Mouse (Mus musculus) neural tube, embryonic 11.5 days (tissue): ENCODE data around the gene Iqce. TPM values are rescaled to one million over a fixed set of nuclear protein-coding genes. Genes with fewer than 3 reads are reported as not detected.
A peak's percentile ranks its signal among the peaks of the same experiment; 100 is the strongest.

Source experiments
- ATAC-seq: fragments of 200-750 bp; cut with Nextera tagmentation; 2 replicates; pipeline ENCODE4 v1.8.0; 2017; ENCODE audit warnings: moderate number of reproducible peaks, mild to moderate bottlenecking, moderate TSS enrichment, moderate library complexity; ENCODE audit not compliant: insufficient read depth, low FRiP score, low TSS enrichment
- DNase-seq: peaks from one replicate; pipeline ENCODE4 v3.0.0-alpha.2; 2015; ENCODE audit warnings: low spot score
- H3K27ac ChIP-seq: fragments of 300-500 bp; sonication (generic); 2 replicates; pipeline ENCODE4 v1.5.1; 2014; ENCODE audit warnings: low read depth, mild to moderate bottlenecking, low read length
- H3K27me3 ChIP-seq: fragments of 300-500 bp; sonication (generic); 2 replicates; pipeline ENCODE4 v1.6.1; 2014; ENCODE audit warnings: mild to moderate bottlenecking, low read length, mixed read lengths; ENCODE audit not compliant: control insufficient read depth, insufficient read depth
- H3K36me3 ChIP-seq: fragments of 300-500 bp; sonication (generic); 2 replicates; pipeline ENCODE4 v1.6.1; 2014; ENCODE audit warnings: mild to moderate bottlenecking, low read length, moderate library complexity, mixed read lengths; ENCODE audit not compliant: control insufficient read depth, insufficient read depth
- H3K4me1 ChIP-seq: fragments of 300-500 bp; sonication (generic); 2 replicates; pipeline ENCODE4 v1.6.1; 2014; ENCODE audit warnings: low read length, mixed read lengths; ENCODE audit not compliant: control insufficient read depth, insufficient read depth
- H3K4me2 ChIP-seq: fragments of 300-500 bp; sonication (generic); 2 replicates; pipeline ENCODE4 v1.6.1; 2014; ENCODE audit warnings: low read depth, mild to moderate bottlenecking, moderate library complexity
- H3K4me3 ChIP-seq: fragments of 300-500 bp; sonication (generic); 2 replicates; pipeline ENCODE4 v1.5.1; 2014; ENCODE audit warnings: low read depth, low read length
- H3K9ac ChIP-seq: fragments of 300-500 bp; sonication (generic); 2 replicates; pipeline ENCODE4 v1.6.1; 2014; ENCODE audit warnings: mild to moderate bottlenecking, low read length
- H3K9me3 ChIP-seq: fragments of 300-500 bp; sonication (generic); 2 replicates; pipeline ENCODE4 v1.6.1; 2016; ENCODE audit warnings: low read length; ENCODE audit not compliant: control insufficient read depth
- WGBS: fragments of 180-500 bp; shearing (Covaris S2); extraction: QIAGEN DNeasy Blood & Tissue Kit; methylation state at CpG from one replicate; pipeline ENCODE4 v1.1.7; 2014; 5-methylcytosine and 5-hydroxymethylcytosine counted together
- polyA plus RNA-seq: library from polyadenylated mRNA; unstranded; fragments of >200 nt; fragmentation: Nextera tagmentation; extraction: Ambion mirVana; gene quantifications from 2 replicates; pipeline ENCODE4 v1.2.1, GENCODE M21; 2014

The Iqce gene
- polyA plus RNA-seq, 1 experiment from 2014 or later, result 18.3 TPM

- no peak overlapping the region for H3K27ac ChIP-seq
- H3K9ac ChIP-seq, result no peak overlapping the region
- peaks cover 19% of the 10 kb centered on the region for H3K36me3 ChIP-seq
- WGBS, result 22% methylated on average over 6 of the region's 6 CpGs
- no peak overlapping the region for H3K4me2 ChIP-seq
- no peaks in the 10 kb centered on the region for H3K9me3 ChIP-seq
- DNase-seq (peak; percentile 89), ATAC-seq (peak; percentile 49; the same call in 1 of the 2 replicates)
- H3K27me3 ChIP-seq, result no peaks in the 10 kb centered on the region
- no peak overlapping the region for H3K4me3 ChIP-seq
- no peaks in the 10 kb centered on the region for H3K4me1 ChIP-seq
Observed at GRCm38 (mm10) chr5:140619151-140619771, 82.9 kb downstream of the Iqce start.

GRCm38 (mm10) chr5:140617714-140618113, 84.5 kb downstream of the Iqce start:
- WGBS, result 78% methylated on average over 5 of the region's 5 CpGs
- H3K27ac ChIP-seq, result no peak overlapping the region
- peak; percentile 45 for DNase-seq

GRCm38 (mm10) chr5:140616691-140617090, 85.5 kb downstream of the Iqce start:
- WGBS, result 81% methylated on average over 9 of the region's 9 CpGs
- DNase-seq, result no peak
- H3K27me3 ChIP-seq, result no peaks in the 10 kb centered on the region
- H3K27ac ChIP-seq, result no peak overlapping the region
- no peaks in the 10 kb centered on the region for H3K9me3 ChIP-seq
- H3K4me2 ChIP-seq, result no peak overlapping the region
- H3K9ac ChIP-seq, result no peak overlapping the region
- peaks cover 10% of the 10 kb centered on the region for H3K4me1 ChIP-seq
- H3K36me3 ChIP-seq, result peaks cover 5% of the 10 kb centered on the region
- H3K4me3 ChIP-seq, result no peak overlapping the region
- ATAC-seq, result no peak

More at GRCm38 (mm10) chr5:140617714-140618113, 84.5 kb downstream of the Iqce start:
- ATAC-seq, result no peak
- Histone ChIP-seq H3K4me3 (no peak overlapping the region), H3K4me2 (no peak overlapping the region), H3K36me3 (peaks cover 10% of the 10 kb centered on the region), H3K4me1 (no peaks in the 10 kb centered on the region; the same call in 1 of the 2 replicates), H3K27me3 (no peaks in the 10 kb centered on the region), H3K9me3 (no peaks in the 10 kb centered on the region), H3K9ac (no peak overlapping the region)

- peaks cover 15% of the 10 kb centered on the region for H3K4me1 ChIP-seq
- H3K27ac ChIP-seq, result 0 out of 2 replicates have a peak overlapping the region, but pooled peaks have one; percentile 34
- H3K27me3 ChIP-seq, result no peaks in the 10 kb centered on the region
- H3K9me3 ChIP-seq, result no peaks in the 10 kb centered on the region
- DNase-seq (no peak), ATAC-seq (no peak)
- 82% methylated on average over 6 of the region's 6 CpGs for WGBS
- no peak overlapping the region for H3K4me2 ChIP-seq
- peaks cover 2% of the 10 kb centered on the region for H3K36me3 ChIP-seq
- no peak overlapping the region for H3K4me3 ChIP-seq
- no peak overlapping the region for H3K9ac ChIP-seq
Observed at GRCm38 (mm10) chr5:140616110-140616503, 86.1 kb downstream of the Iqce start.

GRCm38 (mm10) chr5:140615321-140616109, 86.7 kb downstream of the Iqce start:
- Histone ChIP-seq H3K4me3 (no peak overlapping the region), H3K9ac (no peak overlapping the region), H3K9me3 (no peaks in the 10 kb centered on the region), H3K27me3 (no peaks in the 10 kb centered on the region), H3K36me3 (peaks cover 2% of the 10 kb centered on the region), H3K4me1 (peaks cover 21% of the 10 kb centered on the region), H3K4me2 (no peak overlapping the region), H3K27ac (0 out of 2 replicates have a peak overlapping the region, but pooled peaks have one; percentile 34)
- DNase-seq (no peak), ATAC-seq (no peak)
- WGBS, result 85% methylated on average over 10 of the region's 10 CpGs

- peaks cover 25% of the 10 kb centered on the region for H3K4me1 ChIP-seq
- H3K9me3 ChIP-seq, result no peaks in the 10 kb centered on the region
- H3K27me3 ChIP-seq, result no peaks in the 10 kb centered on the region
- no peak overlapping the region for H3K27ac ChIP-seq
- no peak for ATAC-seq
- no peak overlapping the region for H3K4me2 ChIP-seq
- WGBS, result 89% methylated on average over 4 of the region's 4 CpGs
- H3K4me3 ChIP-seq, result no peak overlapping the region
- peaks cover 2% of the 10 kb centered on the region for H3K36me3 ChIP-seq
- no peak overlapping the region for H3K9ac ChIP-seq
- no peak for DNase-seq
Observed at GRCm38 (mm10) chr5:140614837-140615236, 87.3 kb downstream of the Iqce start.

DNA sequence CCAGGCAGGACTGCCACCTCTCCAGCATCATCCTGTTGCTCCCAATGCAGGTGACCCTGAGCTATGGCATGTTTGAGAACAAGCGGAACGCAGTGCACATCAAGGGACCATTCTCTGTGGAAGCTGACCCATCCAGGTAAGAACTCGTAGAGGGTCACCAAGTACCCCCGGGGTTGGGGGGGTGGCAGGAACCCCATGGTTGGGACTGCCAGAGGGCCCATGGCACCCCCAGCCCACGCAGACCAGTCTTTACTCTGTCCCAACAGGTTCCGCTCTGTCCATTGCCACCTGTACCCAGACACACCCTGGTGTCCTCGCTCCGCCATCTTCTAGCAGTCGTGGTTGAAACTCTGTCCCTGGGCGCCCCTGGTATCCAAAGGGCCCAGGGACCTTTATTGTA, 88.0 kb downstream of the Iqce start:
- no peak for DNase-seq
- Histone ChIP-seq H3K4me3 (no peak overlapping the region), H3K4me1 (peaks cover 29% of the 10 kb centered on the region), H3K36me3 (peaks cover 2% of the 10 kb centered on the region), H3K4me2 (no peak overlapping the region), H3K9me3 (no peaks in the 10 kb centered on the region), H3K9ac (no peak overlapping the region), H3K27ac (no peak overlapping the region), H3K27me3 (no peaks in the 10 kb centered on the region)
- WGBS, result 96% methylated on average over 10 of the region's 10 CpGs
- ATAC-seq, result no peak

- peak overlapping the region; percentile 81 for H3K4me2 ChIP-seq
- H3K4me3 ChIP-seq, result peak overlapping the region; percentile 68
- peak overlapping the region; percentile 98 for H3K27ac ChIP-seq
- peaks cover 2% of the 10 kb centered on the region for H3K36me3 ChIP-seq
- WGBS, result 35% methylated on average over 18 of the region's 18 CpGs
- DNase-seq (no peak), ATAC-seq (no peak)
- H3K4me1 ChIP-seq, result peaks cover 33% of the 10 kb centered on the region
- H3K9ac ChIP-seq, result peak overlapping the region; percentile 85
- no peaks in the 10 kb centered on the region for H3K27me3 ChIP-seq
- no peaks in the 10 kb centered on the region for H3K9me3 ChIP-seq
Observed at GRCm38 (mm10) chr5:140612191-140612590, 90.0 kb downstream of the Iqce start.
